Mouse (Mus musculus): Measurements from ENCODE around the gene Masp1.

GRCm38 (mm10) chr16:23454376-23454775 lies 66.2 kb downstream of the Masp1 start:
- TF ChIP-seq CTCF (IDR thresholded peaks at IDR 0.05; ENCODE audit: borderline replicate concordance, control insufficient read depth, extremely low read depth, insufficient read depth, low read length, poor library complexity) (no peak), POLR2A (IDR thresholded peaks at IDR 0.05; ENCODE audit: control insufficient read depth, extremely low read depth, insufficient read depth, low read length, poor library complexity) (no peak)

Data from thymus, adult 2 months (tissue).